Mouse (Mus musculus) brown adipose tissue, adult 24 weeks (tissue): ENCODE data around the gene Zfp764. TPM values are rescaled to one million over a fixed set of nuclear protein-coding genes. Genes with fewer than 3 reads are reported as not detected.
"Not testable (repeated sequence)": the region's sequence is repeated elsewhere in the genome, so short reads cannot be mapped to it uniquely, and the experiment has no call there.

Source experiments
- H3K27ac ChIP-seq: fragments of 200-500 bp; replicated peaks from 2 replicates; pipeline ENCODE4 v1.5.1; 2012; ENCODE audit warnings: low read depth, mild to moderate bottlenecking, low read length
- H3K4me1 ChIP-seq: fragments of 200-500 bp; 2 replicates; pipeline ENCODE4 v1.6.1; 2012; ENCODE audit warnings: low read length, mixed read lengths; ENCODE audit not compliant: control insufficient read depth, insufficient read depth, insufficient read length
- H3K4me3 ChIP-seq: fragments of 200-500 bp; 2 replicates; pipeline ENCODE4 v1.5.1; 2012; ENCODE audit warnings: low read depth, mild to moderate bottlenecking, low read length, moderate library complexity; ENCODE audit not compliant: insufficient read depth
- polyA plus RNA-seq: library from polyadenylated mRNA; stranded (reverse); fragments of >200 nt; gene quantifications from 2 replicates; pipeline ENCODE4 v1.2.4, GENCODE M21; 2012; ENCODE audit not compliant: missing spikeins, insufficient read depth, insufficient read length

Zfp764 gene
- polyA plus RNA-seq, result 1.6 and 2.6 TPM in 2 replicates

- not testable (repeated sequence) for H3K4me1 ChIP-seq
- H3K27ac ChIP-seq, result peak within 1 kb of the TSS; percentile 88
Measured at GRCm38 (mm10) chr7:127406002-127406987, at the start of gene Zfp764. Gene Zfp764 (minus strand): TSS chr7:127406822.

GRCm38 (mm10) chr7:127454905-127455304 lies 48.3 kb upstream of the Zfp764 start:
- H3K4me3 ChIP-seq, result no peak overlapping the region
- H3K4me1 ChIP-seq, result peaks cover 1% of the 10 kb centered on the region
- no peak overlapping the region for H3K27ac ChIP-seq

More at GRCm38 (mm10) chr7:127406002-127406987, at the start of gene Zfp764:
- peak within 1 kb of the TSS; percentile 79 for H3K4me3 ChIP-seq

GRCm38 (mm10) chr7:127453056-127453455 lies 46.4 kb upstream of the Zfp764 start:
- Histone ChIP-seq H3K4me3 (no peak overlapping the region), H3K4me1 (peaks cover 8% of the 10 kb centered on the region), H3K27ac (no peak overlapping the region)

- Histone ChIP-seq H3K4me1 (peaks cover 8% of the 10 kb centered on the region), H3K27ac (no peak overlapping the region), H3K4me3 (no peak overlapping the region)
Measured at GRCm38 (mm10) chr7:127449966-127450365, 43.3 kb upstream of the Zfp764 start.

- H3K4me3 ChIP-seq, result peak within 1 kb of the TSS; percentile 83
- H3K27ac ChIP-seq, result peak within 1 kb of the TSS; percentile 84
- peaks cover 8% of the 10 kb centered on the region for H3K4me1 ChIP-seq
Measured at GRCm38 (mm10) chr7:127448521-127449300, 42.1 kb upstream of the Zfp764 start, which contains the start of gene Zfp689. Gene Zfp689 (minus strand): TSS chr7:127449158.

- H3K4me1 ChIP-seq, result no peaks in the 10 kb centered on the region
- H3K4me3 ChIP-seq, result no peak overlapping the region
- H3K27ac ChIP-seq, result no peak overlapping the region
Measured at GRCm38 (mm10) chr7:127443976-127444375, 37.4 kb upstream of the Zfp764 start.

- H3K4me3 ChIP-seq, result no peak overlapping the region
Measured at GRCm38 (mm10) chr7:127437724-127438123, 31.1 kb upstream of the Zfp764 start.

GRCm38 (mm10) chr7:127435206-127435605 lies 28.6 kb upstream of the Zfp764 start:
- Histone ChIP-seq H3K4me3 (no peak overlapping the region), H3K27ac (no peak overlapping the region), H3K4me1 (no peaks in the 10 kb centered on the region)

More at GRCm38 (mm10) chr7:127437724-127438123, 31.1 kb upstream of the Zfp764 start:
- Histone ChIP-seq H3K27ac (no peak overlapping the region), H3K4me1 (no peaks in the 10 kb centered on the region)

- 0 out of 2 replicates have a peak, but pooled peaks cover 3% of the 10 kb centered on the region for H3K4me1 ChIP-seq
- H3K27ac ChIP-seq, result no peak overlapping the region; the same call in 1 of the 2 replicates
Measured at GRCm38 (mm10) chr7:127426354-127426753, 19.7 kb upstream of the Zfp764 start.

GRCm38 (mm10) chr7:127425911-127426310 lies 19.3 kb upstream of the Zfp764 start:
- peaks cover 5% of the 10 kb centered on the region; the same call in 1 of the 2 replicates for H3K4me1 ChIP-seq
- H3K4me3 ChIP-seq, result no peak overlapping the region
- H3K27ac ChIP-seq, result peak overlapping the region; percentile 63

More at GRCm38 (mm10) chr7:127426354-127426753, 19.7 kb upstream of the Zfp764 start:
- no peak overlapping the region for H3K4me3 ChIP-seq

GRCm38 (mm10) chr7:127425291-127425690 lies 18.7 kb upstream of the Zfp764 start:
- no peak overlapping the region for H3K4me3 ChIP-seq
- H3K27ac ChIP-seq, result no peak overlapping the region

GRCm38 (mm10) chr7:127422247-127422646 lies 15.6 kb upstream of the Zfp764 start:
- Histone ChIP-seq H3K4me3 (peak overlapping the region; percentile 56), H3K27ac (no peak overlapping the region), H3K4me1 (peaks cover 5% of the 10 kb centered on the region; the same call in 1 of the 2 replicates)

More at GRCm38 (mm10) chr7:127425291-127425690, 18.7 kb upstream of the Zfp764 start:
- H3K4me1 ChIP-seq, result peaks cover 5% of the 10 kb centered on the region; the same call in 1 of the 2 replicates

GRCm38 (mm10) chr7:127421388-127422191 lies 15.0 kb upstream of the Zfp764 start, which contains the start of gene Zfp688:
Gene Zfp688 (minus strand): TSS chr7:127422068.
- Histone ChIP-seq H3K4me1 (peaks cover 5% of the 10 kb centered on the region; the same call in 1 of the 2 replicates), H3K4me3 (peak within 1 kb of the TSS; percentile 89), H3K27ac (peak within 1 kb of the TSS; percentile 61)

GRCm38 (mm10) chr7:127411418-127411817 lies 4.8 kb upstream of the Zfp764 start:
- Histone ChIP-seq H3K4me1 (no peaks in the 10 kb centered on the region), H3K4me3 (no peak overlapping the region), H3K27ac (no peak overlapping the region)
